Mouse (Mus musculus): ENCODE data around the gene Jakmip3. TPM values are rescaled to one million over a fixed set of nuclear protein-coding genes. Genes with fewer than 3 reads are reported as not detected.

The Jakmip3 gene
- polyA plus RNA-seq, 1 experiment from 2014 or later: 0.14 TPM

DNA sequence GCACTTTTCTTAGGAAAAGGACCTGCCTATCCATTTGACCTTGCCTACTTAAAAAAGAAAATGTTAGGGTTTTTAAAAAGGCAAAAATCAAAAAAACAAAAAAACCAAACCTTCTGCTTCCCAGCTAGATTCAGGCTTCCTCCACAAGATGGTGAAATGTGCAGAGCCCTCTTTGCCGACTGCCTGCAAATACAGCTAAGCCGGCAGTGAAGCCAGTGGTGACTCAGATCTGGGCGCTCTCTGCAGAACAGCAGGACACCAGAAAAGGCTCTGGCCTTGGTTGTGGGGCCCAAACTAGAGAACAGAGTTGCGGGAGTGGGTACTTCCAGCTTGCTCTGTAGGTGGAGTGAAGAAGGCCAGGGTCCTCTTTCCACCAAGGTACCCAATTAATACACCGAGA, 1.0 kb downstream of the Jakmip3 start:
- no peaks in the 10 kb centered on the region for H3K36me3 ChIP-seq (ENCODE audit: control insufficient read depth, insufficient read depth)
- no peak overlapping the region for H3K27ac ChIP-seq (ENCODE audit: low read depth, low read length)
- TF ChIP-seq CTCF (IDR thresholded peaks at IDR 0.05; ENCODE audit: low read depth): no peak
- H3K27me3 ChIP-seq (replicated peaks; ENCODE audit: control insufficient read depth, insufficient read depth, low read length): peaks cover 38% of the 10 kb centered on the region
- no peaks in the 10 kb centered on the region for H3K4me1 ChIP-seq (replicated peaks; ENCODE audit: control insufficient read depth, insufficient read depth, low read length)
- H3K4me2 ChIP-seq (replicated peaks; ENCODE audit: low read depth): no peak overlapping the region
- ATAC-seq: no peak
- WGBS: 31% methylated on average over 5 of the region's 5 CpGs
- H3K9ac ChIP-seq (ENCODE audit: low read depth, low read length): no peak overlapping the region
- no peaks in the 10 kb centered on the region for H3K9me3 ChIP-seq (ENCODE audit: control insufficient read depth)
- H3K4me3 ChIP-seq (ENCODE audit: low read depth, low read length): no peak overlapping the region

DNA sequence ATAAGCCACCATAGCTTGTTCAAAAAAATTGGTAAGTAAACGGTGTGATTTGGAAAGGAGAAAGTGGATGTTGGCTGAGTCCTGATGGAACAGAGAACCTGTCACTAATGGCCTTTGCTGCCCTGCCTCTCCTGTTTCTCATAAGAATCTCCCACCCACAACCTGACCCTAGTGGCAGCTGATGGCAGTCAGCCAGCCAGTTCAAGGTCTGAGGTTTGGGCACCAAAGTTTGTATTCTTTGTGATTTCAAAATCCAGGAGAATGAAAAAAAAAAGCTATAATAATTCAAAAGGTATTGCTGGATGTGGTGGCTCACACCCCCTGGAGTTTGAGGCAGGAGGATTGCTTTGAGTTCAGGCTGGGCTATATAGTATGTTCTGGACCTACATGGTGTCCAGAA, 1.8 kb downstream of the Jakmip3 start:
- WGBS: 67% methylated on average over 1 of the region's 1 CpGs
- TF ChIP-seq CTCF (IDR thresholded peaks at IDR 0.05; ENCODE audit: low read depth): no peak

DNA sequence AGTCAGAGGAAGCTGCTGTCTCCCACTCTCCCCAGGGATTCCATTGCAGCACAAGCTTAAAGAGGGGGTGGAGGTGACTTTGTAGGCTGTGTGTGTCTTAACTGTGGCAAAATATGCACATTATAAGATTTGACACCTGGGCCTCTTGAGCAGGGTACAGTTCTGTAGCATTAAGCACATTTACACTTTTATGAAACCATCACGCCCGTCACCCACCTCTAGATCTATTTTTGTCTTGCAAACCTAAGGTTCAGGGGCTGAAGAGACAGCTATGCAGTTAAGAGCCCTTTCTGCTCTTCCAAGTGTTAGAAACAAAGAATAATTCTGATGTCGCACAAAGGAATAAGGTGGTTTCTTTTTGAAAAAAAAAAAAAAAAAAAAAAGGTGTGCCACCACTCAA, 5.1 kb downstream of the Jakmip3 start:
- H3K9ac ChIP-seq (ENCODE audit: low read depth, low read length): no peak overlapping the region
- ATAC-seq: no peak
- no peaks in the 10 kb centered on the region for H3K9me3 ChIP-seq (ENCODE audit: control insufficient read depth)
- no peaks in the 10 kb centered on the region for H3K36me3 ChIP-seq (ENCODE audit: control insufficient read depth, insufficient read depth)
- H3K27ac ChIP-seq (ENCODE audit: low read depth, low read length): no peak overlapping the region
- no peak for TF ChIP-seq CTCF (IDR thresholded peaks at IDR 0.05; ENCODE audit: low read depth)
- no peak overlapping the region for H3K4me2 ChIP-seq (replicated peaks; ENCODE audit: low read depth)
- no peaks in the 10 kb centered on the region for H3K4me1 ChIP-seq (replicated peaks; ENCODE audit: control insufficient read depth, insufficient read depth, low read length)
- WGBS: 54% methylated on average over 3 of the region's 3 CpGs
- no peak overlapping the region for H3K4me3 ChIP-seq (ENCODE audit: low read depth, low read length)
- H3K27me3 ChIP-seq (replicated peaks; ENCODE audit: control insufficient read depth, insufficient read depth, low read length): peaks cover 19% of the 10 kb centered on the region

More for the DNA sequence above, 1.8 kb downstream of the Jakmip3 start:
- H3K4me3 ChIP-seq (ENCODE audit: low read depth, low read length): no peak overlapping the region
- no peaks in the 10 kb centered on the region for H3K4me1 ChIP-seq (replicated peaks; ENCODE audit: control insufficient read depth, insufficient read depth, low read length)
- H3K27ac ChIP-seq (ENCODE audit: low read depth, low read length): no peak overlapping the region
- no peak overlapping the region; the same call in 1 of the 2 replicates for H3K9ac ChIP-seq (ENCODE audit: low read depth, low read length)
- H3K27me3 ChIP-seq (replicated peaks; ENCODE audit: control insufficient read depth, insufficient read depth, low read length): peaks cover 38% of the 10 kb centered on the region
- H3K9me3 ChIP-seq (ENCODE audit: control insufficient read depth): no peaks in the 10 kb centered on the region
- ATAC-seq: no peak
- H3K36me3 ChIP-seq (ENCODE audit: control insufficient read depth, insufficient read depth): no peaks in the 10 kb centered on the region
- no peak overlapping the region for H3K4me2 ChIP-seq (replicated peaks; ENCODE audit: low read depth)

DNA sequence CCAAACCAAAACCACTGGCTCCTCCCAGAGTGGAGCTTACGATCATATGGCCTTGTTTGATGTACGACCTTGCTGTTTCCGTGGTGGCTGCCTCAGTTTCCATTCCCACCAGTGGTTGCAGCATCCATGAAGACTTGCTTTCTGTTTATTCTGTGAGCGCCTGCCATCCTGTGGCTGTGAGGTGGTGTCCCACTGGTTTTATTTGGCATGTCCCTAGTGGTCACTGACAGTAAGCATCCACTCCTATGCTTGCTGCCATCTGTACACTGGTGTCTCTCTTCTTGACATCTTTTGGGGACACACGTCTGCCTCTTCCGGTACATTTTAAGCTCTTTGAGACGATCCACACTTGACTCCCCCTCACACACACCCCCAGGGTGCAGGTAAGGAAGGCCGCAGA, 7.2 kb downstream of the Jakmip3 start:
- Histone ChIP-seq H3K4me3 (ENCODE audit: low read depth, low read length) (no peak overlapping the region), H3K4me1 (replicated peaks; ENCODE audit: control insufficient read depth, insufficient read depth, low read length) (no peaks in the 10 kb centered on the region), H3K9me3 (ENCODE audit: control insufficient read depth) (no peaks in the 10 kb centered on the region), H3K27me3 (replicated peaks; ENCODE audit: control insufficient read depth, insufficient read depth, low read length) (0 out of 2 replicates have a peak, but pooled peaks cover 3% of the 10 kb centered on the region), H3K36me3 (ENCODE audit: control insufficient read depth, insufficient read depth) (no peaks in the 10 kb centered on the region), H3K4me2 (replicated peaks; ENCODE audit: low read depth) (no peak overlapping the region), H3K9ac (ENCODE audit: low read depth, low read length) (no peak overlapping the region), H3K27ac (ENCODE audit: low read depth, low read length) (no peak overlapping the region)
- ATAC-seq: no peak
- WGBS: 87% methylated on average over 8 of the region's 8 CpGs
- TF ChIP-seq CTCF (IDR thresholded peaks at IDR 0.05; ENCODE audit: low read depth): no peak

DNA sequence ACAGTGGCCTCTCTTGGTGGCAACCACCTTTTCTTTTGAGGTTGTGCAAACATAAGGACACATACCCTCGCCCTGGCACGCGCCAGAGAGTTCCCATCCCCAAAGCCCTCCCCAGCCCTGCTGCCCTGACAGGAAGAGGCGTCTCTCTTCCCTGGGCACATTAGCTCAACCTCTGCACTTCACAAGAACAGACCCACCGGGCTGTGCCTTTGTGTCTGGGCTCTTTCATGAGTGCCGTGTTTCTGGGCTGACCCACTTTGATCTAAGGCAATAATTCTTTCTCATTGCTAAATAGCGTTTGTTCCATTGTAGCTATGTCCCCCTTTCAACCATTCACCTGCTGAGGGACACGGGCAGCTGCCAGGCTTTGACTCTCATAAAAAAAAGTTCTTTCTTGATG, 7.8 kb downstream of the Jakmip3 start:
- 48% methylated on average over 8 of the region's 8 CpGs for WGBS
- 0 out of 2 replicates have a peak, but pooled peaks cover 3% of the 10 kb centered on the region for H3K27me3 ChIP-seq (replicated peaks; ENCODE audit: control insufficient read depth, insufficient read depth, low read length)
- H3K4me2 ChIP-seq (replicated peaks; ENCODE audit: low read depth): no peak overlapping the region
- no peak for ATAC-seq
- H3K9ac ChIP-seq (ENCODE audit: low read depth, low read length): no peak overlapping the region
- H3K9me3 ChIP-seq (ENCODE audit: control insufficient read depth): no peaks in the 10 kb centered on the region
- TF ChIP-seq CTCF (IDR thresholded peaks at IDR 0.05; ENCODE audit: low read depth): no peak
- no peak overlapping the region for H3K4me3 ChIP-seq (ENCODE audit: low read depth, low read length)
- H3K4me1 ChIP-seq (replicated peaks; ENCODE audit: control insufficient read depth, insufficient read depth, low read length): no peaks in the 10 kb centered on the region
- H3K36me3 ChIP-seq (ENCODE audit: control insufficient read depth, insufficient read depth): no peaks in the 10 kb centered on the region
- no peak overlapping the region for H3K27ac ChIP-seq (ENCODE audit: low read depth, low read length)

DNA sequence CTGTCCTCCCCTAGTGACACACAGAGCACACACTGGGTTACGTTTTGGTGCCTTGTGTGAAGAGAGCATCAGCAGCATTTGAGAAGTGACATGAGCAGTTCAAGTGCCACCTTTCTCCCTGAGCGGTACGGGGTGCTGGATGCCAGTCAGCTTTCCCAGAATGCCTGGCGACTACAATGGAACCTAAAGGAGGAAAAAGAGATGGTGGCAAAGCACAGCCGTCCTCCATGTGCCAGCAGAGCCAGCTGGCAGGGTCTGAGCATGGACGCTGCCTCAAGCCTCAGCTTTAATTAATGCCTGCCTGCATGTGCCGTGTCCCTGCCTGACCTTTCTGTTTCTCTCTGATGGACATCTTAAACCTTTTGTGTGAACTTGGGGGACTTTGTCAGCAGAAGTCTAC, 15.3 kb downstream of the Jakmip3 start:
- Histone ChIP-seq H3K9ac (ENCODE audit: low read depth, low read length) (no peak overlapping the region), H3K4me3 (ENCODE audit: low read depth, low read length) (no peak overlapping the region), H3K4me2 (replicated peaks; ENCODE audit: low read depth) (no peak overlapping the region), H3K27ac (ENCODE audit: low read depth, low read length) (no peak overlapping the region), H3K4me1 (replicated peaks; ENCODE audit: control insufficient read depth, insufficient read depth, low read length) (no peaks in the 10 kb centered on the region), H3K27me3 (replicated peaks; ENCODE audit: control insufficient read depth, insufficient read depth, low read length) (no peaks in the 10 kb centered on the region), H3K9me3 (ENCODE audit: control insufficient read depth) (no peaks in the 10 kb centered on the region), H3K36me3 (ENCODE audit: control insufficient read depth, insufficient read depth) (no peaks in the 10 kb centered on the region)
- no peak for ATAC-seq
- no peak for TF ChIP-seq CTCF (IDR thresholded peaks at IDR 0.05; ENCODE audit: low read depth)
- 86% methylated on average over 7 of the region's 7 CpGs for WGBS

DNA sequence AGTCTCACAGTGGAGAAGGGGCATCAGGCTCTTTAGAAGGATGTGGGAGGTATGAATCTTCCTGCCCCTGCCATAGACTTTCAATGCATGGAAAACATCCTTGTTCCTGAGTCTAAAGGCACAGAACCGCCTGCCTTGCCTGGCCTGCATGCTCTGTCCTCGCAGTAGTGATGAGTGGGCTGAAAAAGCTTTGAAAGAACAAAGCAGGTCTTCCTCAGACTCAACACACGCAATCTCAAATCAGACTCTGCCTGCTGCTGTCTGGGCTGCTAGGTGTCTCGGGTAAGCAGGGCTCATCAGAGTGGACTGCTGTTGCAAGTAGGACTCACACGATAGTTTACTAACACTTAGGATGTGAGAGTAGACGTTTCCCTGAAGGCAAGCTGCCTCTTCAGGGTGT, 16.6 kb downstream of the Jakmip3 start:
- Histone ChIP-seq H3K9ac (ENCODE audit: low read depth, low read length) (no peak overlapping the region), H3K4me2 (replicated peaks; ENCODE audit: low read depth) (no peak overlapping the region), H3K4me1 (replicated peaks; ENCODE audit: control insufficient read depth, insufficient read depth, low read length) (no peaks in the 10 kb centered on the region), H3K36me3 (ENCODE audit: control insufficient read depth, insufficient read depth) (no peaks in the 10 kb centered on the region), H3K27ac (ENCODE audit: low read depth, low read length) (no peak overlapping the region), H3K9me3 (ENCODE audit: control insufficient read depth) (no peaks in the 10 kb centered on the region), H3K27me3 (replicated peaks; ENCODE audit: control insufficient read depth, insufficient read depth, low read length) (no peaks in the 10 kb centered on the region), H3K4me3 (ENCODE audit: low read depth, low read length) (no peak overlapping the region)
- ATAC-seq: no peak
- TF ChIP-seq CTCF (IDR thresholded peaks at IDR 0.05; ENCODE audit: low read depth): no peak
- WGBS: 60% methylated on average over 6 of the region's 6 CpGs
